Mouse (Mus musculus): ENCODE results near the gene Llgl2. TPM values are rescaled to one million over a fixed set of nuclear protein-coding genes. Genes with fewer than 3 reads are reported as not detected.

Gene Llgl2
- polyA plus RNA-seq, 1 experiment, result 2.5 TPM

DNA sequence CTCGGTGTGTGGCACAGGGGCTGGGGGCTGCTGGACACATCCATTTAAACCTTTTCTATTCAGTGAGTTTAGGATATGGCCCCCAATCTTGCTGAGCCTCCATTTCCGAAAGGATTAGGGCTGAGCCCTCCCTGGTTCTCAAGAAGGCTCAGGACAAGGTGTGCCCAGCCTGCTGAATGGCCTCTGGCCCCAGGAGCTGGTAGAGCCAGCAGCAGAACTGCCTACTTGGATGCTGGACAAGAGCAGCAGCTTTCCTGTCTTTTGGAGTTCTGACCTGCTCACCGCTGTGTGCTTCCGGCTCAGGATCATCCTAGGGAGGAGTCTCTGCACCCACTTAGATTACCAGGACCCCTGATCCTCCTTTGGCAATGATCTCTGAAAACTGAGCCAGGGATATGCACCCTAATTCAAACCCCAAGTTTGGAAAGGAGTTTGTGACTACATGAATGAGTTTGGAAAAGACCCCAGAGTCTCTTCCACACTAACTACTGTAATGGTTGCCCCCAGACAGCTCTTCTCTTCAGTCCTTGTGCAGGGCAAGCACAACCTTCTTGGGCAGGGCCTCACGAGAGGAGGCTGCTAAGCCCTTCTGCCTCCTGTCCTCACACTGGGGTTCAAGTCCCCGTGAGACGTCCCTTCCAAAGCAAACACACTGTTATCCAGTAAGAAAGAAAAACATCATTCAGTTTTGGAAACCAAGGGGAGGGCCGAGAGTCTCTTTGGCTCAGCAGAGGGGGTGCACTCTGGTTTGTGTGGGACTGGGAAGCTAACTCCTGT lies 76.9 kb downstream of the Llgl2 start:
- no peaks in the 10 kb centered on the region for H3K4me1 ChIP-seq (ENCODE audit: control insufficient read depth, insufficient read depth, low read length)
- H3K4me3 ChIP-seq (replicated peaks; ENCODE audit: insufficient read depth, low read depth, low read length), result no peak overlapping the region
- 88% methylated on average over 8 of the region's 8 CpGs for WGBS
- no peak overlapping the region for H3K27ac ChIP-seq (ENCODE audit: insufficient read depth, low read length)
- DNase-seq, result no peak
- no peaks in the 10 kb centered on the region for H3K27me3 ChIP-seq (ENCODE audit: control insufficient read depth, insufficient read depth, low read length)
- TF ChIP-seq POLR2A (IDR thresholded peaks at IDR 0.05; ENCODE audit: borderline replicate concordance, insufficient read depth, low read length) (no peak), CTCF (IDR thresholded peaks at IDR 0.05; ENCODE audit: borderline replicate concordance, insufficient read depth, low read depth, low read length) (no peak)

DNA sequence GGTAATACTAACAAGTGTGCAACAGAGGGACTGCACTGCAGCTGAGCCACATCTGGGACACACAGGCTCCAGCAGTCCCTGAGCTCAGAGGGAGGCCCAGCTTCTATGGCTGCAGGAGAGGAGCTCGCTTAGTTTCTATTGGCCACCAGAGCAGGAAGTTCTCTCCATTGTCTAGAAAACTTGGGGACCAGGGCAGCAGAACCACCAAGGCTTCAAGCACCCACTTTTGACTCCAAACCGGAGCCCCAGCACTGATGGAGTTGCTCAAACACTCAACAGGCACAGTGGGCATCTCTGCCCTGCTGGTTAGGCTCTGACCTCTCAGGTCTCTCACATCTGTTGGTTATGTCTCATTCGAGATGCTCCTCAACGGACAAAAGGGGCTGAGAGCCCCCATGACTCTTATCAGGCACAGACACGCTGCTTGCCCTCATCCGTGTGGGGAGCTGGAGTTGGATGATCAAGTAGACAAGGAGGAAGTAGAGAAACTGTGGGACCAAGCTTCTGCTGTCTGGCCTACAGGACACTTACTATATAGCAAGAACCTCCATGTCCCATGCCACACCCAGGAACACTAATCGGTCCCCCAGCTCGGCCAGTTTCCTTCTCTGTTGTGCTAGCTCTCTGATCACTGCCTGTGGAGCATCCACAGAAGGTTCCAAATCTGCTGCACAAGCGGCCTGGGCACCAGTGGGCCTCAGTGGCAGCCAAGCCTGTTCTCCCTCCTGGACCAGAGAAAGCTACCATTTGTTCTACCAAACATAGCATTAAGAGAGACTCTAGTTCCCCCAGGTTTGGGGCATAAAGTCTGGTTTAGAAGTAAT lies 77.7 kb downstream of the Llgl2 start:
- Histone ChIP-seq H3K27ac (ENCODE audit: insufficient read depth, low read length) (no peak overlapping the region), H3K4me3 (replicated peaks; ENCODE audit: insufficient read depth, low read depth, low read length) (no peak overlapping the region), H3K27me3 (ENCODE audit: control insufficient read depth, insufficient read depth, low read length) (no peaks in the 10 kb centered on the region), H3K4me1 (ENCODE audit: control insufficient read depth, insufficient read depth, low read length) (no peaks in the 10 kb centered on the region)
- no peak for TF ChIP-seq POLR2A (IDR thresholded peaks at IDR 0.05; ENCODE audit: borderline replicate concordance, insufficient read depth, low read length)
- TF ChIP-seq CTCF (IDR thresholded peaks at IDR 0.05; ENCODE audit: borderline replicate concordance, insufficient read depth, low read depth, low read length), result no peak
- WGBS, result 92% methylated on average over 9 of the region's 9 CpGs
- DNase-seq, result no peak

- DNase-seq, result no peak
- Histone ChIP-seq H3K4me3 (replicated peaks; ENCODE audit: insufficient read depth, low read depth, low read length) (no peak overlapping the region), H3K27ac (ENCODE audit: insufficient read depth, low read length) (no peak overlapping the region), H3K27me3 (ENCODE audit: control insufficient read depth, insufficient read depth, low read length) (no peaks in the 10 kb centered on the region), H3K4me1 (ENCODE audit: control insufficient read depth, insufficient read depth, low read length) (no peaks in the 10 kb centered on the region)
- 80% methylated on average over 5 of the region's 5 CpGs for WGBS
- TF ChIP-seq CTCF (IDR thresholded peaks at IDR 0.05; ENCODE audit: borderline replicate concordance, insufficient read depth, low read depth, low read length) (no peak), POLR2A (IDR thresholded peaks at IDR 0.05; ENCODE audit: borderline replicate concordance, insufficient read depth, low read length) (no peak)
These were observed 78.3 kb downstream of the Llgl2 start for GRCm38 (mm10) chr11:115902177-115902576.

GRCm38 (mm10) chr11:115902831-115903230 lies 79.0 kb downstream of the Llgl2 start:
- Histone ChIP-seq H3K4me1 (ENCODE audit: control insufficient read depth, insufficient read depth, low read length) (no peaks in the 10 kb centered on the region), H3K4me3 (replicated peaks; ENCODE audit: insufficient read depth, low read depth, low read length) (no peak overlapping the region), H3K27ac (ENCODE audit: insufficient read depth, low read length) (no peak overlapping the region), H3K27me3 (ENCODE audit: control insufficient read depth, insufficient read depth, low read length) (no peaks in the 10 kb centered on the region)
- TF ChIP-seq POLR2A (IDR thresholded peaks at IDR 0.05; ENCODE audit: borderline replicate concordance, insufficient read depth, low read length), result no peak
- no peak for TF ChIP-seq CTCF (IDR thresholded peaks at IDR 0.05; ENCODE audit: borderline replicate concordance, insufficient read depth, low read depth, low read length)
- no peak for DNase-seq
- 95% methylated on average over 1 of the region's 1 CpGs for WGBS

DNA sequence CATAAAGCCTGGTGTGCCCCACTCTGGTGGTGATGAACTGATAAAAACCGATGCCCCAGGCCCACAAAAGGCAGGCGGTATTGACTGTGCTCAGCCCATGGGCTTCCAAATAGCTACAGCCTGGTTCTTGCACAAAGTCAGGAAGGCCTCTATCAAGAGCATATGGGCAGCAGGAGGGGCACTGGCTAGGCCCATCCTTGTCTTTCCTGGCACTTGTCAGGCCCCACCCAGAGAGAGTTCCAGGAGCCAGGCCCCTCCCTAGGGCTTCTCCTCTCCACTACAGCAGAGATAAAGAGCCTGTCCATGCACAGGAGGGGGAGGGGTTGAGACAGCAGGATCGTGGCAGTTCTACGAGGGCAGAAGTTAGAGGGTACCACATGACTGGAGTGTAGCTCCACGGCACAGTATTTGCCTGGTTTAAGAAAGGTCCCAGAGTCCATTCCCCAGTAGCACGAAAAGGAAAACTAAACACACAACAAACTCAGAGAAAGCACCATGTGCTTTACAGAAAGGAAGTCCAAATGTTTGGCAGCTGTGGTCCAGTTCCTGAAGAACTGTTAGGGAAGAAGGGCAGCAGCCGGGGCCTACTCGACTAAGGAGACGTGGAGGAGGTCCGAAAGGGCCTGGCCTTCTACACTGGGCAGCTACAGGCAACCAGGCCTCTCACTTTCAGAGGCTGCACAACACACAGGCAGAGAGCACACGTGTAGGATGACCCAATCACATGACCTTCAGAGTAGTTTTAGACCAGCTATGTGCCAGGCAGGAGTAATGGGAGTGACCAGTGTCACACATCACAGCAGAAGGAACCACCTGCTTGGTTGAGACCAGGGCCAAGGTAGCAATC lies 79.8 kb downstream of the Llgl2 start:
- 60% methylated on average over 11 of the region's 11 CpGs for WGBS
- no peak for DNase-seq
- H3K4me3 ChIP-seq (replicated peaks; ENCODE audit: insufficient read depth, low read depth, low read length), result no peak overlapping the region

DNA sequence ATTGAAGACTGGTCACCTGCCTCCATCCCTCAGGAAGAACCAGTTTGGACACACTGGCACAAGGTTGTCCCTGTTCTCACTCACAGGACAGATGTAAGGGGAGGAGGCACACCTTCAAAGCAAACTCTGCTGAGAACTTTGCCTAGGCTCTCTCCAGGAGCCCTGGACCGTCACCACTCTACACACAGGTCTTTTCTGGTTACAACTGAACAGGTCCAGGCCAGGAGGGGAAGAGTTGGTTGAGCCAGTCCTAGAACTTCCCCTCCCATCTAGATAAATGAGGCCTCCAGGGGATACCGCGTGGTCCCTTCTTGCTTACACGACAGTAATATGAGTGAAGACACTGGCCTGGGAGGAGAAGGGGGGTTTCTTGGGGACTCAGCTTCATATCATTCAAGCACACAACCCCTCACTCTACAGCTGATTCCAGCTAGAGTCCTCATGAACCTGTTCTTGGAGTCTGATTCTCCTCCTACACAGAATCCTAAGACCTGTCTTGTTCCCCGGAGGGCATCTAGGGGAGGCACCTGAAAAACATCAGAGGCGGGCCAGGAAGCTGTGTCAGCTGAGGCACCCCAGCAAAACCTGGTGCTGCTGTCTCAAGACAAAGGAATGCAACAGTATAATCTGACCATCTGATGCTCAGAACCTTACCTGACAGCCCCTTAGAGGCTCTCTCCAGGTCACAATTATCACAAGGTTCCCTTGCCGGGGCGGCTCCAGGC lies 80.5 kb downstream of the Llgl2 start:
- no peaks in the 10 kb centered on the region for H3K27me3 ChIP-seq (ENCODE audit: control insufficient read depth, insufficient read depth, low read length)
- 87% methylated on average over 8 of the region's 8 CpGs for WGBS
- no peak overlapping the region for H3K27ac ChIP-seq (ENCODE audit: insufficient read depth, low read length)
- H3K4me1 ChIP-seq (ENCODE audit: control insufficient read depth, insufficient read depth, low read length), result no peaks in the 10 kb centered on the region
- TF ChIP-seq POLR2A (IDR thresholded peaks at IDR 0.05; ENCODE audit: borderline replicate concordance, insufficient read depth, low read length) (no peak), CTCF (IDR thresholded peaks at IDR 0.05; ENCODE audit: borderline replicate concordance, insufficient read depth, low read depth, low read length) (no peak)
- DNase-seq, result no peak
- H3K4me3 ChIP-seq (replicated peaks; ENCODE audit: insufficient read depth, low read depth, low read length), result no peak overlapping the region

More for the DNA sequence above, 79.8 kb downstream of the Llgl2 start:
- Histone ChIP-seq H3K27me3 (ENCODE audit: control insufficient read depth, insufficient read depth, low read length) (no peaks in the 10 kb centered on the region), H3K27ac (ENCODE audit: insufficient read depth, low read length) (no peak overlapping the region), H3K4me1 (ENCODE audit: control insufficient read depth, insufficient read depth, low read length) (no peaks in the 10 kb centered on the region)
- no peak for TF ChIP-seq POLR2A (IDR thresholded peaks at IDR 0.05; ENCODE audit: borderline replicate concordance, insufficient read depth, low read length)
- TF ChIP-seq CTCF (IDR thresholded peaks at IDR 0.05; ENCODE audit: borderline replicate concordance, insufficient read depth, low read depth, low read length), result no peak

Other genes with a start within 250 kb of the Llgl2 start
- gene Mrps7, start 220.1 kb upstream of the Llgl2 start, polyA plus RNA-seq (2012; rRNA removed), result 55.9 and 57.5 TPM in 2 replicates
- gene Gga3, start 220.0 kb upstream of the Llgl2 start, polyA plus RNA-seq (2012; rRNA removed), result 64.2 and 68.0 TPM in 2 replicates
- gene Mif4gd, start 211.1 kb upstream of the Llgl2 start, polyA plus RNA-seq (2012; rRNA removed), result 86.9 and 97.3 TPM in 2 replicates
- 115 and 123 TPM in 2 replicates for gene Slc25a19, start 195.8 kb upstream of the Llgl2 start, polyA plus RNA-seq (2012; rRNA removed)
- gene Grb2, start 115.5 kb upstream of the Llgl2 start, polyA plus RNA-seq (2012; rRNA removed), result 132 and 149 TPM in 2 replicates
- gene Tmem94, start 58.6 kb upstream of the Llgl2 start, polyA plus RNA-seq (2012; rRNA removed), result 54.2 and 57.4 TPM in 2 replicates
- 16.5 and 17.1 TPM in 2 replicates for gene Caskin2, start 10.4 kb upstream of the Llgl2 start, polyA plus RNA-seq (2012; rRNA removed)
- gene Tsen54, start 9.3 kb upstream of the Llgl2 start, polyA plus RNA-seq (2012; rRNA removed), result 21.1 and 25.0 TPM in 2 replicates
- gene Myo15b, start 34.4 kb downstream of the Llgl2 start, polyA plus RNA-seq (2012; rRNA removed), result 0.16 and 0.32 TPM in 2 replicates
- gene Smim5, start 75.9 kb downstream of the Llgl2 start, polyA plus RNA-seq (2012; rRNA removed), result 1.3 and 1.7 TPM in 2 replicates
- gene Smim6, start 88.0 kb downstream of the Llgl2 start, polyA plus RNA-seq (2012; rRNA removed), result 0.11 TPM in 1 of 2 replicates, not detected in the other
- gene Sap30bp, start 109.2 kb downstream of the Llgl2 start, polyA plus RNA-seq (2012; rRNA removed), result 49.5 and 53.5 TPM in 2 replicates
- 24.7 and 28.5 TPM in 2 replicates for gene Recql5, start 109.4 kb downstream of the Llgl2 start, polyA plus RNA-seq (2012; rRNA removed)
- 21.6 and 28.6 TPM in 2 replicates for gene Itgb4, start 150.7 kb downstream of the Llgl2 start, polyA plus RNA-seq (2012; rRNA removed)
- 14.8 and 15.1 TPM in 2 replicates for gene Galk1, start 188.7 kb downstream of the Llgl2 start, polyA plus RNA-seq (2012; rRNA removed)
- 456 and 541 TPM in 2 replicates for gene H3f3b, start 203.9 kb downstream of the Llgl2 start, polyA plus RNA-seq (2012; rRNA removed)
- 48.1 and 49.1 TPM in 2 replicates for gene Unk, start 206.3 kb downstream of the Llgl2 start, polyA plus RNA-seq (2012; rRNA removed)